Mouse (Mus musculus) spleen, adult 2 months (tissue): ENCODE results near the gene Ebf3. TPM values are rescaled to one million over a fixed set of nuclear protein-coding genes. Genes with fewer than 3 reads are reported as not detected.

Experiments used
- DNase-seq, 2 experiments: peaks; one replicate each; pipeline versions ENCODE4 v3.0.0 to v3.0.0-alpha.2; 2012 to 2021; ENCODE audit warnings: low spot score in 2 of 2, low read depth in 1 of 2
- H3K27ac ChIP-seq: fragments of 200-500 bp; 2 replicates; pipeline ENCODE4 v1.5.1; 2012; ENCODE audit warnings: low read length, inconsistent platforms; ENCODE audit not compliant: insufficient read depth
- H3K27me3 ChIP-seq: fragments of 200-500 bp; 2 replicates; pipeline ENCODE4 v1.6.1; 2012; ENCODE audit warnings: mild to moderate bottlenecking, moderate library complexity, low read length, inconsistent platforms; ENCODE audit not compliant: control insufficient read depth, insufficient read depth
- H3K36me3 ChIP-seq: fragments of 200-500 bp; 2 replicates; pipeline ENCODE4 v1.6.1; 2012; ENCODE audit warnings: mild to moderate bottlenecking, low read length, inconsistent platforms; ENCODE audit not compliant: control insufficient read depth, insufficient read depth
- H3K4me1 ChIP-seq: fragments of 200-500 bp; 2 replicates; pipeline ENCODE4 v1.6.1; 2011; ENCODE audit warnings: inconsistent platforms; ENCODE audit not compliant: control insufficient read depth, insufficient read depth, insufficient read length
- H3K4me3 ChIP-seq: fragments of 200-500 bp; 2 replicates; pipeline ENCODE4 v1.5.1; 2011; ENCODE audit warnings: mild to moderate bottlenecking, inconsistent platforms; ENCODE audit not compliant: insufficient read depth, insufficient read length; ENCODE audit errors: extremely low read depth
- CTCF ChIP-seq: fragments of 200-500 bp; IDR thresholded peaks from 2 replicates; pipeline ENCODE4 v1.5.1; 2011; ENCODE audit warnings: mild to moderate bottlenecking, inconsistent platforms; ENCODE audit not compliant: insufficient read depth, insufficient read length, insufficient replicate concordance; ENCODE audit errors: extremely low read depth
- POLR2A ChIP-seq: fragments of 200-500 bp; IDR thresholded peaks from 2 replicates; pipeline ENCODE4 v1.6.1; 2011; ENCODE audit warnings: low read depth, low read length, inconsistent platforms
- WGBS: fragments of 180-500 bp; shearing (Covaris S2); methylation state at CpG from one replicate; pipeline ENCODE4 v1.1.7; 2018; 5-methylcytosine and 5-hydroxymethylcytosine counted together
- polyA plus RNA-seq: library from polyadenylated mRNA; depleted of rRNA; stranded (reverse); fragments of >200 nt; gene quantifications from 2 replicates; pipeline ENCODE4 v1.2.3, GENCODE M21; 2012

Gene Ebf3
- polyA plus RNA-seq, 1 experiment: 0.12 TPM

- H3K27ac ChIP-seq: no peak overlapping the region
- no peak overlapping the region for H3K4me3 ChIP-seq
- WGBS: 13% methylated on average over 20 of the region's 20 CpGs
- peaks cover 11% of the 10 kb centered on the region for H3K4me1 ChIP-seq
- no peaks in the 10 kb centered on the region for H3K36me3 ChIP-seq
- TF ChIP-seq CTCF (no peak), POLR2A (no peak)
- DNase-seq: no peak
- peaks cover 47% of the 10 kb centered on the region for H3K27me3 ChIP-seq
These were observed 2.1 kb upstream of the Ebf3 start for GRCm38 (mm10) chr7:137316181-137316925.

- 4% methylated on average over 19 of the region's 19 CpGs for WGBS
- DNase-seq: no peak
- H3K36me3 ChIP-seq: no peaks in the 10 kb centered on the region
- H3K4me3 ChIP-seq: no peak overlapping the region
- TF ChIP-seq CTCF: no peak
- TF ChIP-seq POLR2A: no peak
- H3K27ac ChIP-seq: no peak overlapping the region
- H3K27me3 ChIP-seq: peaks cover 47% of the 10 kb centered on the region
- H3K4me1 ChIP-seq: peaks cover 11% of the 10 kb centered on the region
These were observed 1.3 kb upstream of the Ebf3 start for GRCm38 (mm10) chr7:137315544-137315940.

GRCm38 (mm10) chr7:137314710-137315543 lies 682 bp upstream of the Ebf3 start:
- H3K27me3 ChIP-seq: peaks cover 49% of the 10 kb centered on the region
- no peak overlapping the region for H3K27ac ChIP-seq
- 6% methylated on average over 48 of the region's 48 CpGs for WGBS
- TF ChIP-seq POLR2A: no peak
- no peak for TF ChIP-seq CTCF
- no peak overlapping the region; the same call in 1 of the 2 replicates for H3K4me3 ChIP-seq
- no peak for DNase-seq
- H3K4me1 ChIP-seq: peaks cover 16% of the 10 kb centered on the region
- H3K36me3 ChIP-seq: no peaks in the 10 kb centered on the region

- no peaks in the 10 kb centered on the region for H3K36me3 ChIP-seq
- peaks cover 56% of the 10 kb centered on the region for H3K27me3 ChIP-seq
- H3K27ac ChIP-seq: no peak overlapping the region
- TF ChIP-seq CTCF: no peak
- TF ChIP-seq POLR2A: no peak
- H3K4me3 ChIP-seq: peak overlapping the region; percentile 54
- DNase-seq: no peak
- peaks cover 25% of the 10 kb centered on the region for H3K4me1 ChIP-seq
- WGBS: 1% methylated on average over 77 of the region's 79 CpGs
These were observed 902 bp downstream of the Ebf3 start for GRCm38 (mm10) chr7:137313183-137313903.

- peak overlapping the region; percentile 54; the same call in 1 of the 2 replicates for H3K4me3 ChIP-seq
- WGBS: 1% methylated on average over 10 of the region's 10 CpGs
- DNase-seq: no peak
These were observed 1.4 kb downstream of the Ebf3 start for GRCm38 (mm10) chr7:137312933-137313182.

GRCm38 (mm10) chr7:137312166-137312932 lies 1.9 kb downstream of the Ebf3 start:
- no peak overlapping the region for H3K4me3 ChIP-seq
- TF ChIP-seq POLR2A (no peak), CTCF (no peak)
- no peaks in the 10 kb centered on the region for H3K36me3 ChIP-seq
- peaks cover 25% of the 10 kb centered on the region for H3K4me1 ChIP-seq
- DNase-seq: no peak
- 15% methylated on average over 17 of the region's 17 CpGs for WGBS
- peaks cover 51% of the 10 kb centered on the region for H3K27me3 ChIP-seq
- H3K27ac ChIP-seq: no peak overlapping the region

More at GRCm38 (mm10) chr7:137312933-137313182, 1.4 kb downstream of the Ebf3 start:
- no peak for TF ChIP-seq CTCF
- no peak for TF ChIP-seq POLR2A
- Histone ChIP-seq H3K27ac (no peak overlapping the region), H3K4me1 (peaks cover 25% of the 10 kb centered on the region), H3K27me3 (peaks cover 52% of the 10 kb centered on the region), H3K36me3 (no peaks in the 10 kb centered on the region)
